Mouse (Mus musculus) myocyte (in vitro differentiated cells): Measurements from ENCODE around the gene Sit1.

Experiments
- CEBPB ChIP-seq: IDR thresholded peaks from 2 replicates; pipeline ENCODE4 v1.6.1; 2011; ENCODE audit warnings: mild to moderate bottlenecking, moderate library complexity; ENCODE audit not compliant: poor library complexity, insufficient read depth, severe bottlenecking
- E2F4 ChIP-seq: IDR thresholded peaks from one replicate; pipeline ENCODE4 v1.6.1; 2011; ENCODE audit warnings: mild to moderate bottlenecking, control low read depth, moderate library complexity; ENCODE audit not compliant: insufficient read depth
- MAX ChIP-seq: IDR thresholded peaks from one replicate; pipeline ENCODE4 v1.6.1; 2011; ENCODE audit warnings: low read depth, mild to moderate bottlenecking, control low read depth
- MYOD1 ChIP-seq, 3 experiments: IDR thresholded peaks; one replicate each; pipeline ENCODE4 v1.6.1; 2011; ENCODE audit warnings: control low read depth in 2 of 3, low read depth in 2 of 3, mild to moderate bottlenecking in 2 of 3, moderate library complexity in 1 of 3; ENCODE audit not compliant: insufficient read length in 2 of 3, control insufficient read depth in 1 of 3
- MYOG ChIP-seq, 3 experiments: IDR thresholded peaks; one replicate each; pipeline ENCODE4 v1.6.1; 2011; ENCODE audit warnings: control low read depth in 2 of 3, low read depth in 2 of 3, mild to moderate bottlenecking in 2 of 3; ENCODE audit not compliant: insufficient read length in 2 of 3, control insufficient read depth in 1 of 3, insufficient read depth in 1 of 3
- POLR2A ChIP-seq: IDR thresholded peaks from one replicate; pipeline ENCODE4 v1.6.1; 2011; ENCODE audit warnings: low read depth, mild to moderate bottlenecking, control low read depth, moderate library complexity; ENCODE audit not compliant: insufficient read length
- POLR2AphosphoS2 ChIP-seq: IDR thresholded peaks from one replicate; pipeline ENCODE4 v1.6.1; 2011; ENCODE audit warnings: low read depth, control low read depth; ENCODE audit not compliant: insufficient read length
- REST ChIP-seq: IDR thresholded peaks from one replicate; pipeline ENCODE4 v1.6.1; 2011; ENCODE audit warnings: mild to moderate bottlenecking, control low read depth, moderate library complexity; ENCODE audit not compliant: insufficient read depth, insufficient read length
- SRF ChIP-seq: IDR thresholded peaks from one replicate; pipeline ENCODE4 v1.6.1; 2011; ENCODE audit warnings: low read depth; ENCODE audit not compliant: control insufficient read depth, insufficient read length
- TCF12 ChIP-seq: IDR thresholded peaks from one replicate; pipeline ENCODE4 v1.6.1; 2011; ENCODE audit warnings: mild to moderate bottlenecking, control low read depth; ENCODE audit not compliant: poor library complexity, insufficient read depth, severe bottlenecking
- TCF3 ChIP-seq: IDR thresholded peaks from one replicate; pipeline ENCODE4 v1.6.1; 2011; ENCODE audit warnings: low read depth, control low read depth; ENCODE audit not compliant: insufficient read length
- USF1 ChIP-seq: IDR thresholded peaks from one replicate; pipeline ENCODE4 v1.6.1; 2011; ENCODE audit warnings: low read depth, mild to moderate bottlenecking, control low read depth, moderate library complexity

DNA sequence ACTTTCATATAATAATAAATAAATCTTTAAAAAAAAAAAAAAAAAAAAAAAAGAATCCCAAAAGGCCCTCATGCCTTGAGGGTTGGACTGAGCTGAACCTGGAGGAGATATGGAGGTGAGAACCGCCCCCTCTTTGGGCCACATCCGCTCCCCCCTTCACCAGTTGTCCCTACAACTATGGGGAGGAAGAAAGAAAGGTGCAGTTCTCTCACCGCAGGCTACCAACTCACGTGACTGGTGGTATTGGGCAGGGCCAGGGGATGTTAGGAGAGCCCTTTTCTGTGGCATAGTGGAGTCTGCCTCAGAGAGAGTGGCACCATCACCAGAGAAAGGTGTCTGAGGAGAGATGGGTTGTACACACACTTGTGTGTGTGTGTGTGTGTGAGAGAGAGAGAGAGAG is 27.1 kb downstream of the Sit1 start:
- TF ChIP-seq E2F4 (no peak), POLR2A (no peak), CEBPB (no peak), POLR2AphosphoS2 (no peak), TCF12 (no peak), MAX (no peak), REST (no peak), USF1 (no peak), MYOD1 (IDR thresholded peaks at IDR 0.05; ENCODE audit: control insufficient read depth in 1 of 3, insufficient read length in 2 of 3, low read depth in 2 of 3) (no peak), SRF (no peak), TCF3 (no peak), MYOG (IDR thresholded peaks at IDR 0.05; ENCODE audit: control insufficient read depth in 1 of 3, insufficient read depth in 1 of 3, insufficient read length in 2 of 3, low read depth in 2 of 3) (no peak)
